Mouse (Mus musculus) myocyte (in vitro differentiated cells): ENCODE measurements around the gene Hpn.

ENCODE experiments used
- CEBPB ChIP-seq: IDR thresholded peaks from 2 replicates; pipeline ENCODE4 v1.6.1; 2011; ENCODE audit warnings: mild to moderate bottlenecking, moderate library complexity; ENCODE audit not compliant: poor library complexity, insufficient read depth, severe bottlenecking
- E2F4 ChIP-seq: IDR thresholded peaks from one replicate; pipeline ENCODE4 v1.6.1; 2011; ENCODE audit warnings: mild to moderate bottlenecking, control low read depth, moderate library complexity; ENCODE audit not compliant: insufficient read depth
- MAX ChIP-seq: IDR thresholded peaks from one replicate; pipeline ENCODE4 v1.6.1; 2011; ENCODE audit warnings: low read depth, mild to moderate bottlenecking, control low read depth
- MYOD1 ChIP-seq, 3 experiments: IDR thresholded peaks; one replicate each; pipeline ENCODE4 v1.6.1; 2011; ENCODE audit warnings: control low read depth in 2 of 3, low read depth in 2 of 3, mild to moderate bottlenecking in 2 of 3, moderate library complexity in 1 of 3; ENCODE audit not compliant: insufficient read length in 2 of 3, control insufficient read depth in 1 of 3
- POLR2A ChIP-seq: IDR thresholded peaks from one replicate; pipeline ENCODE4 v1.6.1; 2011; ENCODE audit warnings: low read depth, mild to moderate bottlenecking, control low read depth, moderate library complexity; ENCODE audit not compliant: insufficient read length
- REST ChIP-seq: IDR thresholded peaks from one replicate; pipeline ENCODE4 v1.6.1; 2011; ENCODE audit warnings: mild to moderate bottlenecking, control low read depth, moderate library complexity; ENCODE audit not compliant: insufficient read depth, insufficient read length
- SRF ChIP-seq: IDR thresholded peaks from one replicate; pipeline ENCODE4 v1.6.1; 2011; ENCODE audit warnings: low read depth; ENCODE audit not compliant: control insufficient read depth, insufficient read length
- TCF12 ChIP-seq: IDR thresholded peaks from one replicate; pipeline ENCODE4 v1.6.1; 2011; ENCODE audit warnings: mild to moderate bottlenecking, control low read depth; ENCODE audit not compliant: poor library complexity, insufficient read depth, severe bottlenecking
- TCF3 ChIP-seq: IDR thresholded peaks from one replicate; pipeline ENCODE4 v1.6.1; 2011; ENCODE audit warnings: low read depth, control low read depth; ENCODE audit not compliant: insufficient read length
- USF1 ChIP-seq: IDR thresholded peaks from one replicate; pipeline ENCODE4 v1.6.1; 2011; ENCODE audit warnings: low read depth, mild to moderate bottlenecking, control low read depth, moderate library complexity

DNA sequence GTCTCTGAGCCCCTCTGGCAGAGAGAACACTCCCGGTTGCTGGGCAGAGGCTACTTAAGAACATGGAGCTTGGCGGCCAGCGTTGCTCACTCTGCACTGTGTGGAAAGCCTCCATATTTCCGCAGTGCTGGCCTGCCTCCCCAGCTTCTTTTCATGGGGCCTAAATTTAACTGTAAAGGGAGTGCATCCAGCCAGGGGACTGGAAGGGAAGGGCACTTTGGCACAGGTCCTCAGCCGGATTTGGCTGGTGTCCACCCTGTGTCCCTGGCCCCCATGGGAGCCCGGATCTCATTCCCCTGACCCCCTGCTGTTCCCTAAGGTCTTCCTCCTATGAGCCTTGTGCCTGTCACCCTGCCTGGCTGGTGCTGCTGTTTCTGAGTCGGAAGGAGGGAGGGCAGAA is 3.4 kb upstream of the Hpn start:
- TF ChIP-seq POLR2A (no peak), TCF12 (no peak), E2F4 (no peak), MYOD1 (IDR thresholded peaks at IDR 0.05; ENCODE audit: control insufficient read depth in 1 of 3, insufficient read length in 2 of 3, low read depth in 2 of 3) (no peak), CEBPB (no peak), USF1 (no peak), REST (no peak), TCF3 (no peak), MAX (no peak), SRF (no peak)
